Mouse (Mus musculus): Measurements from ENCODE around the gene Gm20388. TPM values are rescaled to one million over a fixed set of nuclear protein-coding genes. Genes with fewer than 3 reads are reported as not detected.

Gene Gm20388
- total RNA-seq, 2 experiments from 2014 or later = 11.4 to 18.1 TPM

DNA sequence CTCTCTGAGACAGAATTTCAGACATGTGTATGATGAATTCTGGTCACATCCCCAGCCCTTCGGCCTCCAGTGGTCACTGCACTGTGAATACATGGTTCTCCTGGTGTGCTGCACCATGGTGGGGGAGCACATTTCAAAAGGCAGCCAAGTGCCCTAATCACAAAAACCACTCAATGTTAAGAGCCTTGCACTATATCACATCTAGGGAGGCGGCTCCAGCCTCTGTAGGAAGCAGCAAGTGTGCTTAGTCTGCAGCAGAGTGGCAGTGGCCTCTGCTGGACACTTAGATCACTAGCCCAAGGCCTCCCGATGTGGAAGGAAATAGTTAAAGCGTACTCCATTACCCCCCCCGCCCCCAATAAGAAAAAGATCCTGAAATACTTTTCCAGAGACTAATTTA, 2988.4 kb downstream of the Gm20388 start:
- ATAC-seq (replicated peaks; ENCODE audit: low FRiP score, low TSS enrichment, poor library complexity, severe bottlenecking) = no peak

DNA sequence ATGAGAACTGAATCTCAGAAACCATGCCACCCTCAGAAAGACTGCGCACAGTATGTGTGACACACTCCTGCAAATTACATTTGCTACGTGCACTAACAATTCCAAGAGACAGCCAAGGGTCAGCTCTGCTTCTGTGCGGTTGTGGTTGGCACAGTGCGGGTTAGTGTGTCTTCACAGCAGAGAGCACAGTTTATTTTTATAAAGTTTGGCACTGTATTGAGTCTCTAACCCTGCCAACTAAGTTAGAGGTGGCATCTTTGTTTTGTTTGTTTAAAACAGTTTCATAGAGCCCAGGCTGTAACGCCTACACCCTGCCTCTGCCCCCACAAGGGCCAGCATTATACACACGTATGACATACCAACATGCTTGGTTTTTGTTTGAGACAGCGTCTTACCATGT, 2990.8 kb downstream of the Gm20388 start:
- ATAC-seq (replicated peaks; ENCODE audit: low FRiP score, low TSS enrichment, poor library complexity, severe bottlenecking) = no peak

DNA sequence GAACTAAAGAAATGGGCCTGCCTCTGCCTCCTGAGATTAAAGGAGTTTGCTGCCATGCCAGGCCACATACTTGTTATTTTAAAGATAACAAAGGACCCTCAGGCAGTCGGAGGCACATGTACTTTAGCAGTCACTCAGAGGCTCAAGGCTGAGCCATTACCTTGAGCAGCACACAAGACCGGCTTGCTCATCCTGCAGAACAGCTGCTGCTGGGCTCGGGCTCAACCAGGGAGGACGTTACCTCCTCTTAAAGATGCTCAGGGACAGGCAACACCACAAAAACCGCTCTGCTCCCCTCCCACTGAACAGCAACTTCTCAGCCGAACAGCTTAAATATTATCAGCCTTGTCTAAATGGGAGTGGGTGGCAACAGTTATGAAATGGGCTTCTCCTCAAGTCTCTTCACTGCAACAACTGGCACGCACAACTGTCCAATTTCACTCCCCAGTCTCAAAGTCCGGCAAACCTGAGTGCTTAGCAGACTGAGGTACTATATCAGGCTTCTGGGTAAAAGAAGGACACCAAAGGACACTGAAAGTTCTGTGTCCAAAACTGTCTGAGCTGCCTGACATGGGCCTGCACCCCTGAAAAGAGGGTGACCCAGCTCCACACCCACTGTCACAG, 2991.4 kb downstream of the Gm20388 start:
- no peak for ATAC-seq (replicated peaks; ENCODE audit: low FRiP score, low TSS enrichment, poor library complexity, severe bottlenecking)

DNA sequence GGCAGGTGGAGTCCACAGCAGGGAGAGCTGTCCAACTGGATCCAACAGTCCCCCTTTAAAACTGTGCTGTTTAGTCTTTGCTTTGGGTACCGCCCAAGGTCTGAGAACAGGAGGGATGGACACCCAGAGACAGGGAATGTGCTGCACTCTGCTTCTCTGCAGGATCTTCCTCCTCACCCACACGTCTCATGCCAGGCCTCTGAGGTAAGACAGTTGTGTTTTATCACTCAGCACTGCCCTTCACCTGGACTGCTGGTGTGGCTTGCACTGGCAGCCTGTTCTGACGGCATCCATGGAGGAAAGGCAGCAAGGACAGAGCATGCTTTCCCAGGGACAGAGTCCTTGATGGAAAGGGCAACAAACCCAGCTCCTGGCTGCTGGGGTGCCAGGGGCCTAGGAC, 2991.9 kb downstream of the Gm20388 start:
- ATAC-seq (replicated peaks; ENCODE audit: low FRiP score, low TSS enrichment, poor library complexity, severe bottlenecking) = no peak

DNA sequence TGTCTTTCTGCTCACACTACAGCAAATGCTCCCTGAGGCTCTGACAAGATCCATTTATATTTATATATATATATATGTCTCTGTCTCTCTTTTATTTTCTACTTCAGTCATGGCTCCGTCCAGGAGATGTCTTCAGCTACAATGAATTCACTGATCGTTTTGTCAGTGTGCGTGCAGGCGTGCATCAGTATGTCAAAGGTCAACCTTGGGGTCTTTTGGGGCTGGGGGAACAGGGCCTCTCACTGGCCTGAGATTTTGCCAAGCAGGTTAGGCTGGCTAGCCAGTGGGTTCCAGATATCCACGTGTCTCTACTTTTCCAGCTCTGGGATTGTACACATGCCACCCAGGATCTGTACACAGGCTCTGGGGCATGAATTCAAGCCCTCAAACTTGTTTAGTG, 2992.4 kb downstream of the Gm20388 start:
- no peak for ATAC-seq (replicated peaks; ENCODE audit: low FRiP score, low TSS enrichment, poor library complexity, severe bottlenecking)

DNA sequence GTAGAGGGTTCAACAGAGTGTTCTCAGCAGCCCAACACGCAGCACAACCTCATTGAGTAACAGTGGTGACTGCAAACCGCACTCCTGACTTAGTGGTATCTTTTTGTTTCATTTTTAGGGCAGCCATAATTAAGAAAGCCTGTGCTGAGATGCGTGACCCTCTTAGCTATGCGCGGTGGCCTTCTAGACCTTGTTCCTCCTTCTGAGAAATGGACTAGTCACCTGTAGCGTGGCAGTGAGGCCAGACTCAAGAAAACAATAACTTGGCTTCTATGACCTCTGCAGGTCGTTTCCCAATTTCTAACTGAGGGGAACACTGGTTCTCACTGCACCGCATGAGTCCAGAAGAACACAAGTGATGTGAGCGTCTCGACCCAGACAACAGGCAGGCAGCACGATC, 2993.9 kb downstream of the Gm20388 start:
- no peak for ATAC-seq (replicated peaks; ENCODE audit: low FRiP score, low TSS enrichment, poor library complexity, severe bottlenecking)

DNA sequence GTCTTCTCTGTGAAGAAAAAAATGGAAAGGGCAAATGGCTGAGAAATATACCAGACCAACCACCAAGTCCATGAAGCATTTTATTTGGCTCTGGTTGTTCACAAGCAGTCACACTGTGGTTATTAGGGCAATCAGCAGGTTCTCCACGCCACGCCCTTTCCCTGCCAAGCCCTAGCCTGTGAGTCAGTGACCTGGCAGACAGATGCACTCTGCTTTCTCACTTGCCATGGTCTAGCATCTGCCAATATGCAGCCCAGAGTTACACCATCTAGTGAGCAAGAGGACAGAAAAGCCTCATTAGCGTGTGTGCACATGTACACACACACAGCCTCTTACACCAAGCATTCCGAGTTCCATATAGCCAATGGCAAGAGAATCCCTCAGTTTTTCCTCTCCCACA, 2994.7 kb downstream of the Gm20388 start:
- peak; percentile 43; the same call in 1 of the 2 replicates for ATAC-seq (replicated peaks; ENCODE audit: low FRiP score, low TSS enrichment, poor library complexity, severe bottlenecking)

DNA sequence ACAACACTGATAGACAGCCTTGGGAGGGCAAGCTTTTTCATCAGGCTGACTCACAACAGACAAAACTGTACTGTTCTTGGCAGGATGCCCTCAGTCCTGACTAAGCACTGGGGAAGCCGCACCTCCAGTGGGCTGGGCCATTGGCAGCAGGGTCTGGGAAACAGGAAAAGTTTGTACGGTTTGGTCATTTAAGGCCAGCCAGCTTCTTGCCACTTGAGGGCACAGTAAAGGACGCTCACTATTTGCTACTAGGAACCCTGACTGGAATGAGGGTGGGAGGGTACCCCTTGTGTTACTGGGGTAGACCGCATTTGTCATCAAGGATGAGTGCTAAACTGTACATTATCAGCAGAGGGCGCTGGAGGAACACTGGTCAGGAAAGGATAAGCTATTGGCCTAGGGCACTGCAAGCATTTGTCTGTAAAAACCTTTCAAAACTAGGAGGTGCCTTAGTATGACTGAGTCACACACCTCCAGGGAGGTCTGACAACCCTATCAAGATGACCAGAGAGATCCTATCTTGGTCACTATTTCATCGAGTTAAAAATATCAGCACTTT, 2995.9 kb downstream of the Gm20388 start:
- ATAC-seq (replicated peaks; ENCODE audit: low FRiP score, low TSS enrichment, poor library complexity, severe bottlenecking) = peak; percentile 89

DNA sequence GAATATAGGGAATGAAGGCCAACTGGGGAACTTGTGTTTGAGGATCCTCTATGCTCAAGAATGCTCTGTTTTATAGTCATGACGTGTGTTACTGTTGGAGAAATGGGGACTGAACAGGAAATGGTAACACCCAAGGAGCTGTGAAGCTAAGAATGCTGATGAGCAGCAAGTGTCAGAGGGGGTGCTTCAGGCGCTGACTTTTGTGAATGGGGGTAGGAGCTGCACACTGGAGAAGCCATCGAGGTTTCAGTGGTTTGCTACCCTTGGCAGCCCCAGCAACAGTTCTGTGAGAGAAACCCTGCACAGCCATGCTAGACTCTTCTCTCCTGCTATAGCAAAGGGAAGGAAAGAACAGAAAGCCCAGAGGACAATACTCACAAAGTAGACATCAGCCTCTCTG, 3001.5 kb downstream of the Gm20388 start:
- no peak for ATAC-seq (replicated peaks; ENCODE audit: low FRiP score, low TSS enrichment, poor library complexity, severe bottlenecking)

DNA sequence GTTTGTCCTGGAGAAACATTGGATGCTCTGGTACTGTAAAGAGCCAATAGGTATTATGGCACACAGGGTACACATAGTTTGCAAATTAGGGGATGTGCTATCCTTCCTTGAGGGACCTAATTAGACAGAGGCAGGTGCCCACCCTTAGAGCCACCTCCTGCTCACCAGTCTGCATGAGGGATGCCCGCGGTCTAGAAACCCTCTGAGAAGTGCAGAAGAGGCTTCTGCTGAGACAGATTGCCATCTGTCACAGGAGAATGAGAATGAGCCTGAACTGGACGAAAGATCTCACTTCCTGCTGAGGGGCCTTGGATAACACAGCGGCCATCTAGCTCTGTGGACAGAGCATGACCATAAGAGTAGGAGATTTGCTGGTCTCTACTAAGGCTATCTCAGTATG, 3002.2 kb downstream of the Gm20388 start:
- no peak for ATAC-seq (replicated peaks; ENCODE audit: low FRiP score, low TSS enrichment, poor library complexity, severe bottlenecking)

DNA sequence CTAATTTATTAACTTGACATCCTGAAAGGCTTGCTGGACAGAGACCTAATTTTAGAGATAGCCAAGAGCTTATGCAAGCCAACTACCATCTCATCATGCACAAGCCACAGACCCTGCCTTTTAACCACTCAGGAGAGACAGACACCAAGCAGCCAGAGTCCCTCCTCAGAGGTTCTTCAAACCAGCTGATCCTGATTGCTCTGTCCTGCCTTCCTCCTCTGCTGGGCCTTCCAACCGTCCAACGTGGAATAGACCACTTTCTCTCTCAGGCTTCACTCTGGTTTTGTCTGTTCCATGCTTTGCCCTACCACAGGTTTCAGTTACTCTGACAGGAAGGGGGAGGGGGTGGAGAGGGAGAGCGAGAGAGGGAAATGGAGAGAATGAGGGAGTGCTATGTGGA, 3006.1 kb downstream of the Gm20388 start:
- no peak for ATAC-seq (replicated peaks; ENCODE audit: low FRiP score, low TSS enrichment, poor library complexity, severe bottlenecking)

DNA sequence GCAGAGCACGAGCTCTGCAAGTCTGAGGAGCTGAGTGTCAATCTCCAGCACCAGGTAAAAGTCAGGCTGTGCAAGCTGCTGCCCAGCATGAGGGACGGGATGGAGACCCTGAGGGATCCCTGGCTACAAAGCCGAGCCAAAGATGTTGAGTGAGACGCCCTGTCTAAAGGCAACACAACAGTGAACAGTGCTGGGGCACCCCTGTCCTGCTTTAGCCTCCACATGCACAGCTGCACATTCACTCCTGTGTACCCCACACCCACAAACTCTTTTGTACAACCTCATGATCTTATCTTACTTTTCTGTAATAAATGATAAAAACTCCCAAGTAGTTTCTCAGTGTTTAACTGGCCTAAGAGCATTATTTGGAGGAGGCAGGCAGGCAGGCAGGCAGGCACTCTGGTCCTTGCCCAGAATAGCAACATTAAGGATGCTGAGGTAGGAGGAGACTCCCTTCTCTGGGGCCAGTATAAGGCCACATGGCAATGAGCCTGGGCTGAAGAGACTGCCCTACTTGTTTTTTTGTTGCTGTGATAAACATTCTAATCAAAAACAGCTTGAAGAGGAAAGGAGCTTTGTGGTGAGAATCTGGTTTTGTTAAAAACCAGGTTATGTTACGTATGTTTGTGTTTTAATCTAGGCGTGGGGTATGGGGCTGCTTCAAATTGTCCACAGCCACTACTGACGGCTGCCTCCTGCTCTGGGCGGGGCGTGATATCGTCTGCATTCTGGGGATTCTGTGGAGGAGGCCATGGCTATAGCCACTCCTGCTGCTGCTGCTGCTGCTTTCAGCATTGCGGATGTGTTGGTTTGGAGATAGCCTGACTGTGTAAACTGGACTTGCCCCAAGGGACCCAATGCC, 3007.1 kb downstream of the Gm20388 start:
- ATAC-seq (replicated peaks; ENCODE audit: low FRiP score, low TSS enrichment, poor library complexity, severe bottlenecking) = peak; percentile 89

DNA sequence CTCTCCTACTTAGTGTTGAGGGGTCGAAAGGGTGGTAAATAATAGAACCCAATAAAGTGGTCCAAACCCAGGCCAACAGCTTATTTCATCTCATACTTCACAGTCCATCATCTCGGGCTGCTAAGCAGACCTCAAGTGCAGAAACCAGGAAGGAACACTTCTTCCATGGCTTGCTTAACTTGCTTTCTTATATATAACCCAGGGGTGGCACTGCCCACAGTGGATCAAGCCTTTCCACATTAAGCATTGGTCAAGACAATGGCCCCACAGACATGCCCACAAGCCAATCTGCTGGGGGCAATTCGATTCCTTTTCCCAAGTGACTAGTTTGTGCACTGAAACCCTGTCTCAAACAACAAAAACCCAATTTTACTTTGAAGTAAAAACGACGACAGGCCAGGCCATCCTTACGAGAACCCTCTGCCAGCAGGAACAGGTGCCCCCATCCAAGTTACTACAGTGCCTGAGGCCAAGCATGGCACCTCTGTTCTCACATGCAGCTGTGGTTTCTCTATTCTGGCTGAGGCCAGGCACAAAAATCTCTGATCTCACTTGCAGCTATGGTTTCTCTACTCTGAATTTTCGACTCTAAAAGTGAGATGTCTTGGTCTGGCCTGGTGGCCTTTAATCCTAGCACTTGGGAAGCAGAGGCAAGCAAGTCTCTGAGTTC, 3007.9 kb downstream of the Gm20388 start:
- no peak for ATAC-seq (replicated peaks; ENCODE audit: low FRiP score, low TSS enrichment, poor library complexity, severe bottlenecking)

DNA sequence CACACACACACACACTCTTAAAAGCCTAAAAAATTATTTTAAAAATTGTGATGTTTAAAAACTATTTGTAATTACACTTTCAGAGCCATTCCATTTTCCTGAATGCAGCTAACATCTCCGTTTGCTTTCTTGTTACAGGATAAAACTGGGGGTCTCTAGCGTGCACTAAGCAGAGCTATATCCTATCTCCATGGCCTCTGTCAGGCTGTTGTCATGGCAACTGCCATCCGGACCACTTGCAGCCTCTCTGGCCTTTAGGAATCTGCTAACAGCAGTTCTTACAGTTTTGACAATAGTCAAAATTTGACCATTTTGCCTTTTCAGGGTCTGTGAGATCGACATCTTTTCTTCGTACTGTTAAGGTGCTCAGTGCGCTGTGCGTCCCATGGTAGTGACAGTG, 3010.2 kb downstream of the Gm20388 start:
- ATAC-seq (replicated peaks; ENCODE audit: low FRiP score, low TSS enrichment, poor library complexity, severe bottlenecking) = no peak

DNA sequence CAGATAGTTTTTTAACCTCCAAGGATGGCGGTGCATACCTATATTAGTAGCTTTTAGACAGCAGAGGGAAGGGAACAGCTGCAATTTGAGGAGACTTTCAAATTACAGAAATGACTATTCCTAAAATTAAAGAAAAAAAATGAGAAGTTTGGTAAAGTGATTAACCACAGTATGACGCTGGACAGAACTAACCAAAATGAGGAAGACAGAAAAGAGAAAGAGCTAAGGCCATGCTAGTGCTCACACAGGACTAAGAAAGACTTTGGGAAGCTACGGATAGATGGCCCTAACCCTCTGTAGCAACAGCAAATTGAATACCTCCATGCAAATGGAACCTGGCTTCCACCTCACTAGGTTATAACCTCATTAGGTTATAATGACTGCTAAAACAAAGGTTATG, 3012.3 kb downstream of the Gm20388 start:
- no peak for ATAC-seq (replicated peaks; ENCODE audit: low FRiP score, low TSS enrichment, poor library complexity, severe bottlenecking)

DNA sequence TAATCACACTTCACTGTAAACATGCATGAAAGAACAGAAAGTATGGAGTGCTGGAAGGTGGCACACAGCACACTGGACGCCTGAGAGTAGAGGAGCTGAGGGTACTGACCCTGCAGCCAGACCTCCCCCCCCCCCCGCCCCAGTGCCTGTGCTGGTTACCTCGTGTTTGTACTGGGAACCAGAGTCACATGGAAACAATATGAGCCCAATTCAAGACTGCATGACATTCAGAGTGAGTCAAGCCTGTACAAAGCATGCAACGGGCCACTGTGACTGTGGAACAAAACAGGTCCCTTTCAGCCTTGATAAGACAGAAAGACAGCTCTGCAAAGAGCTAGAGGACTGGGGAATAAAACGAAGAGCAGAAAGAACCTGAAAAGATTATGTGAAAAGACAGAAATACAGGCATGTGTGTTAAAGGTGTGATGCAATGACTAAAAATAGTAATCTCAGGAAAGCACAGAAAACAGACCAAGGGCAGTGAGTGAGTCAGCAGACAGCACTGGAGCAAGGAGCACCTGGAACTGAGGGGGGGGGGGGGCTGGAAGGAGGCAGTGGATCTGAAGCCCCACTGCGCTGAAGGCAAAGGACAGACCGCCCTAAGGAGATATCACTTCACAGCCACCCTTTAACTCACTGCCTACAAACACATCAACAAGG, 3012.9 kb downstream of the Gm20388 start:
- 0 out of 2 replicates have a peak, but pooled peaks have one; percentile 32 for ATAC-seq (replicated peaks; ENCODE audit: low FRiP score, low TSS enrichment, poor library complexity, severe bottlenecking)

DNA sequence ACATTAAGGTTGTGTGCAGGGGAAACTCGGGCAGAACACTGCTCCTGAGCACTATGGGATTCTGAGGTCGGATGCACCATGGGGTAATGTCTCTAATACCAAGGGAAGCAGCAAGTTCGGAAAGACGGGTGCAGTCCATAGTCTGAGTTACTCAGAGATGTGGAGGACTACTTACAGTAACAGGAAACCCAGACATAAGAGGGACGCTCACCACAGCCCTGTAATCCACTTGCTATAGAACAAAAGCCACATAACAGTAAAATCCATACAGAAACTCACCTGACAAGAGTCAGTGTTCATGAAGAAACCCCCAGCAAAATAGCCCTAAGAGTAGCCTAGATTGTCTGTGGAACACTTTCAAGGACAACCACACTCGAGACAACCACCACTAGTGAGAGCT, 3013.4 kb downstream of the Gm20388 start:
- ATAC-seq (replicated peaks; ENCODE audit: low FRiP score, low TSS enrichment, poor library complexity, severe bottlenecking) = no peak

DNA sequence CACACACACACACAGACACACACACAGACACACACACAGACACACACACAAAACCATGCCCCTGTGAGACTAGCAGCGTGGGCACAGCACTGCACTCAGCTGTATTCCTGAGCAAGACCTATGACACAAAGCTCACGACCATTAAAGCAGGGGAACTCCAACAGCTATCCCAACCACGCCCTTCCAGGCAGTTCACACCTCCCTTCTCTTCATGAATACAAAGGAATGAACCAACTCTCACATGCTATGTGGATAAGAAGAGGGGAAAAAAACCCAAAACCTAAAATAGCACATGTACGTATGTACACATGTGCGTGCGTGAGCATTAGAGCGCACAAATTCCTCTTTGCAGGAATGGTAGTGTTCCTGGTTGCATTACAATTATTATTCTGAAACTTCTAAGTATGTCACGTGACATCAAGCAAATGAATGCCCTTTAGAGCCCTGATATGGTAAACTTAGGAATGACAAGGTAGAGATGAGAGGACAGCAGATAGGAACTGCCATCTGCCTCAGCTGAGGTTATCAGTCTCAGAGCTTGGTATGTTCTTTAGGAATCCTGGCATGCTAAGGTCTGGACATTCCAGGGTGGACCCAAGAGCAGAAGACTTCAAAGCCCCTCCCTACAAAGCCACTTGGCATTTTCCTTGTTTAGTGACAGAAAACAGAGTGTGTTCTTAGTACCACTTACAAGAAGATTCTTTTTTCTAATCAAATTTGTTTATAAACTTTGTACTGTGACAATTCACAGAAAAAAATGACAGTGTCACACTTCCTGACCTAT, 3015.5 kb downstream of the Gm20388 start:
- ATAC-seq (replicated peaks; ENCODE audit: low FRiP score, low TSS enrichment, poor library complexity, severe bottlenecking) = no peak

DNA sequence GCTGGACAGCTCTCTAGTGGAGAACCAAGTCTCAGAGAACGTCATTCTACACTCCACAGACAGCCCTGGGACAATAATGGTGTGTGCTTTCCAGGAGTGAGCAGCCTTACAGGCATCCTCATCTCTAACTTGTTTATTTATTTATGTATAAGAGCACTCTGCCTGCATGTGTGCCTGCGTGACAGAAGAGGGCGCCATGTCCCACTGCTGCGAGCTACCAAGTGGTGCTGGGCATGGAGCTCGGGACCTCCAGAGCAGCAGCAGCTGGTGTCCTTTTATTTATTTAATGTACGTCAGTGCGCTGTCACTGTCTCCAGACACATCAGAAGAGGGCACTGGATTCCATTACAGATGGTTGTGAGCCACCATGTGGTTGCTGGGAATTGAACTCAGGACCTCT, 3016.1 kb downstream of the Gm20388 start:
- ATAC-seq (replicated peaks; ENCODE audit: low FRiP score, low TSS enrichment, poor library complexity, severe bottlenecking) = peak; percentile 56; the same call in 1 of the 2 replicates

Measured in megakaryocyte-erythroid progenitor cell, adult 5-6 weeks (primary cell).